Mouse (Mus musculus) liver, adult (tissue): Measurements from ENCODE around the gene Il4ra.

ENCODE experiments used
- GATA4 ChIP-seq: IDR thresholded peaks from 2 replicates; pipeline ENCODE4 v1.6.1; 2014; ENCODE audit warnings: mild to moderate bottlenecking, low read length; ENCODE audit not compliant: insufficient replicate concordance

Il4ra gene

DNA sequence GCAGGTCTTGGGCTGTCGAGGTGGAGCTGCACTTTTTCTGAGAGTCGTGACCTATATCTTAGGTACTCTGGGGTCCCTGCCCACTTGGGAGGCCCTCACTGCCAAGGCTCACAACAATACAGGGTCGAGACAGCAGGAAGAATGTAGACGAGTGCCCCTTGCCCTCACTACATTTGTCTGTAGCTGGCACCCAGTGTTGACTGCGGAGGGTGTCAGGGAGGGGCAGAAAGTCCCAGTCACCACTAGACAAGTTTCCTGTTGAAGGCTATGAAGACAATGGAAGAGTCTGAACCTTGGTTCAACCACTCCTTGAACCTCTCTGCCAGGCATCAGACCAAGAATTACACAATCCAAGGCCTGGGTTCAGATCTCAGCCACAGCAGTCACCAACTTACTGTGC, 7.1 kb downstream of the Il4ra start:
- TF ChIP-seq GATA4, result no peak

DNA sequence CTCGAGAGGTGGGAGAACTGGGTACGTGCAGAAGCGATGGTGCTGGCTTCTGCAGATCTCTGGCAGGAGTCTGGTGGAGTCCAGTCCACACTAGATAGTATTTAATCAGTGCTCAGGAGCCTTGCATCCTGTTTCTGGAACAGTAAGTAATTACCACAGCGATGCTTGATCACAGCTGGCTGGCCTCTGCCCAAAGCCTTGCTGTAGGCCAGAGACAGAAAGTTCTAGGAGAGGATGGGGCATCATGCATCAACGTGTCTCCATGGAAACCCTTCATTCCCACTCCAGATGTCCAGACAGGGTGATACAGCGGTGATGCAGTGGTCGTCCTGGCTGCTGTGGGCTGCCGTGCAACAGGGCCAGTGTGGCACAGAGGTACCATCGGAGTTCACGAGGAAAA, 7.6 kb downstream of the Il4ra start:
- peak; percentile 86; the same call in 1 of the 2 replicates for TF ChIP-seq GATA4

- TF ChIP-seq GATA4, result no peak
Observed at GRCm38 (mm10) chr7:125560146-125560785, 8.3 kb downstream of the Il4ra start.

DNA sequence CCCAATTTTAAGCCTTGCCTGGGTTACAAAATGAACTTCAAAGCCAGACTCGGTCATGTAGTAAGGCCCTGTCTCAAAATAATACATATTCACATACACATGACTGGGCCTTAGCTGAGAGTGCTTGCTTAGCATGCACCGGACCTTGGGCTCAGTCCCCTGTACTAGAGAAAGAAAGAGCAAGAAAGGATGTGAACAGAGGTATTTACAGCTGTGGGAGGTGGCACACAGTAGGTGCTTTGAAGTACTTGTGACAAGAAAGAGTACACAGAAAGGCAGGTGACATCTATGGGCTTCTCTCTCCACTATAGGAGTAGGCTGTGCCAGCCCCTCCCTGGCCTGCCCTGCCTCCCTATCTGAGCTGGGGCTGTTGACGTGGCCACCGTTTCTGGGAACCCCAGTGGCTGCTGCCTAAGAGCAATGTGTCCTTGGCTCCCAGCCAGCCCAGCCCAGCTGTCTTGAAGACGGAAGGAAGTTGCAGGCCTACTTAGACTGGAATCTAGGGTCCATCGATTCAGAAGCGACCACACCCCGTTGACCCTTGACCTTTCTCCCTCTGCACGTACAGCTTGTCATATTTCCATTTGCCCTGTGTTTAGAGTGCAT, 9.3 kb downstream of the Il4ra start:
- TF ChIP-seq GATA4, result peak; percentile 91; the same call in 1 of the 2 replicates

DNA sequence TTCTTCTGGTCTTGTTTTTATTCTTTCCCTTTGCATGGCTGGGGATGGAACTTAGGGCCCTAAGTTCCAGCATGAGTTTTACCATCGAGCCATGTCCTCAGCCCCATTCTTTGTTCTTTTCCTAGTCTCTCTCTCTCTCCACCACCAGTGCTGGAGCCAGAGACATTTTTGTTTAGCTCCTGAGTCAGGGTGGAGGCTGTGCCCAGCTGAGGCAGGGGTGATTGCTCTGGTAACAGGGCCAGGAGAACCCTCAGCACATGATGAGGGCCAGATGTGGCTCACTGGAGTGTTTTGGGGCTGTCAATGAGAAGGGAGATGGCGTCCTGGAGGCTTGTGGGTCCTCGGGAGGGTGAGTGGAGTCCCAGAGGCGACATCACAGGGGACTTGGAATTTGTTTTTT, 10.5 kb downstream of the Il4ra start:
- no peak for TF ChIP-seq GATA4

GRCm38 (mm10) chr7:125563093-125563492, 11.2 kb downstream of the Il4ra start:
- TF ChIP-seq GATA4, result no peak

DNA sequence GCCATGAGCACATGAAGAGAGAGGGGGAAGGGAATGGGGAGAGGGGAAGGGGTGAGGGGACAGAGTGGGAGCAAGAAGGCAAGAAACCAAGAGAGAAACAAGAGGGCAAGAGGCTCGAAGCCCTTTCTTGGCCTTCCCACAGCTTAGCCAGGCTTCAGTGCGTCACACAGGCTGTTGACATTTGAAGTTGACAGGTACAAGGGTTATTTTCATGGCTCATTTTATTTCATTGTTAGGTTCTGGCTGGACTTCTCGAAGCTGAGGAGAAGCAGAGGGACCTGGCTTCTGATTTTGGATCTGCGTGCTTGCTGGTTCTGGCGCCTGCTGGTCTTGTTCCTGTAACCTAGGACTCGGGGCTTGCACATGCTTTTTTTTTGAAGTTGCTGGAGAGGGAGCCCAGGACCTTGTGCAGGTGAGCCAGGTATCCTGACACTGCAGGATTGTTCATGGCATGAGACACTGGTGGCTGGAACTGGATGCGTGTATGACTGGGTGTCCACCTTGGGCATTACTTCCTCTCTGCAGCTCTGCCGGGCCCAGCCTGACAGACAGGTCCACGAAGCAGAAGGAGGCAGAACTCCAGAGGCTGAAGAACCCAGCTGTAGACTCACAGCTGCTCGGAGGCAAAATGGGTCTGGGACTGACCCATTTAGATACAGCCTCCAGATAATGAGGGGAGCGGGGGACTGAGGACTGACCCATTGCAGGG, 12.6 kb downstream of the Il4ra start:
- no peak for TF ChIP-seq GATA4

DNA sequence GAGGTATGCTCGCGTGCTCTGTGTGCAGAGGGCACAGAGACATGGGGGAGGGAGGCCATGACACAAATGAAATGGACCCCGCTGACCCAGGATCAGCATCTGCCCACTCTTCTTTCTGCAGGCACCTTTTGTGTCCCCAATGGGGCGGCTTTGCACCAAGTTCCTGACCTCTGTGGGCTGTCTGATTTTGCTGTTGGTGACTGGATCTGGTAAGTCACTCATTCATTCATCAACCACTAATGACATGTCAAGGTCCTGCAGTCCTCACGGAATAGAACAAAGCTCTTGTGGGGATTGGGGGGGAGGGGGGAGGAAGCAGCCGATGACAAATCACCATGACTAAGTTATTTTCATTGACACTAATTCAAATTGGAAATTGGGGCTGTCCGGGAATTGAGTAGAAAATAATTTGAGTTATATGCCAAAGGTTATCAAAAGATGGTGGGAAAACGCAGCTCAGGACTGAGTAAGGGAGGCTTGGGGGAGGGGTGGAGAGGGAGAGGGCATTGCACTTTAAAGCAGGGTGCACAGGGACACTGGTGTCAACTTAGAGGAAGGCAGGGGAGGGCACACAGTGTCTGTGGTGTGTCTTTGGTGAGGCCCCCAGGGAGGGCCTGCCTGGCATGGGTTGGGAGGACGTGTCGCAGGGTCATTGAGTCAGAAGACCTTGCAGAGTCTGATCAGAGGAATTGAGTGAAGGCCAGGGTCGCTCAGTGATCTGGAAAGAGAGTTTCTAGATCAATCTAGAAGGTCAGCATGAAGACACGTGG, 13.8 kb downstream of the Il4ra start:
- TF ChIP-seq GATA4, result no peak

GRCm38 (mm10) chr7:125566420-125566819, 14.5 kb downstream of the Il4ra start:
- no peak for TF ChIP-seq GATA4

GRCm38 (mm10) chr7:125568888-125569287, 17.0 kb downstream of the Il4ra start:
- no peak for TF ChIP-seq GATA4

- no peak for TF ChIP-seq GATA4
Observed at GRCm38 (mm10) chr7:125571891-125572290, 20.0 kb downstream of the Il4ra start.

GRCm38 (mm10) chr7:125572737-125573136, 20.8 kb downstream of the Il4ra start:
- TF ChIP-seq GATA4, result peak; percentile 54; the same call in 1 of the 2 replicates

GRCm38 (mm10) chr7:125573849-125574248, 21.9 kb downstream of the Il4ra start:
- TF ChIP-seq GATA4, result no peak

GRCm38 (mm10) chr7:125574832-125575231, 22.9 kb downstream of the Il4ra start:
- no peak for TF ChIP-seq GATA4

DNA sequence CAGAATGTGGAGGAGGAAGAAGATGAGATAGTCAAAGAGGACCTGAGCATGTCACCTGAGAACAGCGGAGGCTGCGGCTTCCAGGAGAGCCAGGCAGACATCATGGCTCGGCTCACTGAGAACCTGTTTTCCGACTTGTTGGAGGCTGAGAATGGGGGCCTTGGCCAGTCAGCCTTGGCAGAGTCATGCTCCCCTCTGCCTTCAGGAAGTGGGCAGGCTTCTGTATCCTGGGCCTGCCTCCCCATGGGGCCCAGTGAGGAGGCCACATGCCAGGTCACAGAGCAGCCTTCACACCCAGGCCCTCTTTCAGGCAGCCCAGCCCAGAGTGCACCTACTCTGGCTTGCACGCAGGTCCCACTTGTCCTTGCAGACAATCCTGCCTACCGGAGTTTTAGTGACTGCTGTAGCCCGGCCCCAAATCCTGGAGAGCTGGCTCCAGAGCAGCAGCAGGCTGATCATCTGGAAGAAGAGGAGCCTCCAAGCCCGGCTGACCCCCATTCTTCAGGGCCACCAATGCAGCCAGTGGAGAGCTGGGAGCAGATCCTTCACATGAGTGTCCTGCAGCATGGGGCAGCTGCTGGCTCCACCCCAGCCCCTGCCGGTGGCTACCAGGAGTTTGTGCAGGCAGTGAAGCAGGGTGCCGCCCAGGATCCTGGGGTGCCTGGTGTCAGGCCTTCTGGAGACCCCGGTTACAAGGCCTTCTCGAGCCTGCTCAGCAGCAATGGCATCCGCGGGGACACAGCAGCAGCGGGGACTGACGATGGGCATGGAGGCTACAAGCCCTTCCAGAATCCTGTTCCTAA, 24.0 kb downstream of the Il4ra start:
- no peak for TF ChIP-seq GATA4
